Mouse (Mus musculus) intestine, embryonic 16.5 days (tissue): ENCODE data around the gene Rsl1. TPM values are rescaled to one million over a fixed set of nuclear protein-coding genes. Genes with fewer than 3 reads are reported as not detected.

Experiments
- polyA plus RNA-seq: library from polyadenylated mRNA; unstranded; fragments of >200 nt; fragmentation: Nextera tagmentation; extraction: Ambion mirVana; gene quantifications from 2 replicates; pipeline ENCODE4 v1.2.1, GENCODE M21; 2015

Gene Rsl1
- polyA plus RNA-seq, 1 experiment from 2014 or later = 6.8 TPM

Other genes with a start within 250 kb of the Rsl1 start
- gene Zfp712, start 112.0 kb upstream of the Rsl1 start, polyA plus RNA-seq = 2.2 and 2.4 TPM in 2 replicates
- gene Zfp708, start 75.2 kb upstream of the Rsl1 start, polyA plus RNA-seq = 2.2 and 2.6 TPM in 2 replicates
- gene Gm28557, start 64.6 kb upstream of the Rsl1 start, polyA plus RNA-seq = 2.1 and 2.7 TPM in 2 replicates
- gene Rslcan18, start 56.9 kb upstream of the Rsl1 start, polyA plus RNA-seq = 0.16 and 0.43 TPM in 2 replicates
- 1.4 TPM in 2 replicates for gene Zfp759, start 51.5 kb upstream of the Rsl1 start, polyA plus RNA-seq
- 1.2 and 1.4 TPM in 2 replicates for gene Zfp455, start 21.3 kb downstream of the Rsl1 start, polyA plus RNA-seq
- gene Zfp458, start 105.3 kb downstream of the Rsl1 start, polyA plus RNA-seq = 1.2 and 1.5 TPM in 2 replicates
- gene Zfp457, start 133.3 kb downstream of the Rsl1 start, polyA plus RNA-seq = 0.69 and 1.4 TPM in 2 replicates
- gene Zfp595, start 159.4 kb downstream of the Rsl1 start, polyA plus RNA-seq = 2.0 and 2.4 TPM in 2 replicates
- gene Gm28044, start 187.4 kb downstream of the Rsl1 start, polyA plus RNA-seq = 0.28 and 0.95 TPM in 2 replicates
- gene Zfp953, start 187.4 kb downstream of the Rsl1 start, polyA plus RNA-seq = 0.77 and 1.0 TPM in 2 replicates
- 0.48 TPM in 1 of 2 replicates, not detected in the other for gene Gm28041, start 202.6 kb downstream of the Rsl1 start, polyA plus RNA-seq
- gene Zfp456, start 202.6 kb downstream of the Rsl1 start, polyA plus RNA-seq = 1.5 and 1.9 TPM in 2 replicates
- gene Zfp429, start 226.6 kb downstream of the Rsl1 start, polyA plus RNA-seq = 6.7 and 7.3 TPM in 2 replicates
- gene Zfp459, start 248.2 kb downstream of the Rsl1 start, polyA plus RNA-seq = 1.7 and 2.3 TPM in 2 replicates